Mouse (Mus musculus) MEL (cell line): Measurements from ENCODE around the gene Creb3l1.

Experiments used
- CTCF ChIP-seq, 3 experiments: IDR thresholded peaks in 2 of 3; conservative IDR thresholded peaks in 1 of 3; 2 replicates each; pipeline ENCODE4 v1.5.1; 2011 to 2012; ENCODE audit warnings: low read length in 3 of 3, low read depth in 2 of 3, mild to moderate bottlenecking in 2 of 3, improper control_type of control experiment in 1 of 3, inconsistent platforms in 1 of 3, mixed read lengths in 1 of 3, moderate library complexity in 1 of 3; ENCODE audit not compliant: control insufficient read depth in 1 of 3, insufficient read depth in 1 of 3, poor library complexity in 1 of 3, severe bottlenecking in 1 of 3
- HCFC1 ChIP-seq: IDR thresholded peaks from 2 replicates; pipeline ENCODE4 v1.6.1; 2012; ENCODE audit warnings: low read depth, mild to moderate bottlenecking, inconsistent platforms, low read length, improper control_type of control experiment, moderate library complexity
- MEF2A ChIP-seq: IDR thresholded peaks from 2 replicates; pipeline ENCODE4 v1.6.1; 2014; ENCODE audit warnings: low read depth, mild to moderate bottlenecking, inconsistent platforms, low read length, improper control_type of control experiment; ENCODE audit not compliant: poor library complexity, insufficient replicate concordance, severe bottlenecking; ENCODE audit errors: extremely low read depth
- POLR2A ChIP-seq, 2 experiments: IDR thresholded peaks; 2 replicates each; pipeline ENCODE4 v1.6.1; 2011 to 2012; ENCODE audit warnings: low read length in 2 of 2, mild to moderate bottlenecking in 2 of 2, control low read depth in 1 of 2, improper control_type of control experiment in 1 of 2, low read depth in 1 of 2, moderate library complexity in 1 of 2; ENCODE audit not compliant: control insufficient read depth in 1 of 2, insufficient read depth in 1 of 2, poor library complexity in 1 of 2
- TCF12 ChIP-seq: IDR thresholded peaks from 2 replicates; pipeline ENCODE4 v1.6.1; 2014; ENCODE audit warnings: low read depth, mild to moderate bottlenecking, inconsistent platforms, low read length, improper control_type of control experiment, moderate library complexity
- ZC3H11A ChIP-seq: IDR thresholded peaks from 2 replicates; pipeline ENCODE4 v1.6.1; 2012; ENCODE audit warnings: low read depth, mild to moderate bottlenecking, inconsistent platforms, low read length, improper control_type of control experiment
- ZNF384 ChIP-seq: IDR thresholded peaks from 2 replicates; pipeline ENCODE4 v1.6.1; 2012; ENCODE audit warnings: low read depth, mild to moderate bottlenecking, inconsistent platforms, low read length, improper control_type of control experiment

- no peak for TF ChIP-seq CTCF (IDR thresholded peaks at IDR 0.05 in 2 of 3, conservative IDR thresholded peaks at IDR 0.05 in 1 of 3; ENCODE audit: control insufficient read depth in 1 of 3, insufficient read depth in 1 of 3, low read depth in 2 of 3, low read length in 3 of 3, poor library complexity in 1 of 3, severe bottlenecking in 1 of 3)
- TF ChIP-seq POLR2A (IDR thresholded peaks at IDR 0.05; ENCODE audit: control insufficient read depth in 1 of 2, insufficient read depth in 1 of 2, low read depth in 1 of 2, low read length in 2 of 2, poor library complexity in 1 of 2): no peak
- no peak for TF ChIP-seq HCFC1
- no peak for TF ChIP-seq TCF12
- no peak for TF ChIP-seq ZC3H11A
- no peak for TF ChIP-seq MEF2A
- no peak for TF ChIP-seq ZNF384
Measured at GRCm38 (mm10) chr2:92008623-92009404, 15.5 kb downstream of the Creb3l1 start.
